Mouse (Mus musculus) kidney, postnatal 36 days (tissue): ENCODE measurements at regions not wholly inside any gene's neighbourhood (a gene's known extent, or its start where the extent isn't known, plus 50 kb on each side); places are given as distances from the start of the nearest gene placed in this dataset.

Experiments used
- DNase-seq, 2 experiments: peaks; one replicate each; pipeline ENCODE4 v3.0.0; 2021 to 2022; ENCODE audit warnings: mixed read lengths in 2 of 2

DNA sequence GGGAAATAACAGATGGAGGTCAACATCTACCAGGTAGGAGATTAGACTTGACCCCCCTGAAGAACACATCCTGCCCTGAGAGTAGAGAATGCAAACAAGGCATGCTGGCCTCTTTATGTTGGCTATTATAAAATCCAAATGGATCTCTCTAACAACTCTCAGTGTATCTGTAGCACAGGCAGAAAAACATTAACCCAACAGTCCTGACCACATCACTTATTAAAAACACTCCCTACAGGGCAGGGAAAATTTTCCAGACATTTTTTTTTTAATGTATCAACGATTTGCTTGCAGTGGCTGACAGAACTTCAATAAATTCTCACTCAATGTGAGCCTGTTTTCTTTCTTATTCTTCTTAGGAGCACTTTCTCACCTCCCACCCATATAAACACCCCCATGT lies 511.4 kb downstream of the Cdk5rap2 start:
- peak in 1 of 2 experiments; percentile 3 for DNase-seq

GRCm38 (mm10) chr4:69896111-69896510 lies 514.1 kb downstream of the Cdk5rap2 start:
- DNase-seq, result no peak

GRCm38 (mm10) chr4:69892829-69893175 lies 517.4 kb downstream of the Cdk5rap2 start:
- DNase-seq, result no peak

- peak; percentile 4 to 26 for DNase-seq
These were observed 518.1 kb downstream of the Cdk5rap2 start for GRCm38 (mm10) chr4:69891898-69892828.

DNA sequence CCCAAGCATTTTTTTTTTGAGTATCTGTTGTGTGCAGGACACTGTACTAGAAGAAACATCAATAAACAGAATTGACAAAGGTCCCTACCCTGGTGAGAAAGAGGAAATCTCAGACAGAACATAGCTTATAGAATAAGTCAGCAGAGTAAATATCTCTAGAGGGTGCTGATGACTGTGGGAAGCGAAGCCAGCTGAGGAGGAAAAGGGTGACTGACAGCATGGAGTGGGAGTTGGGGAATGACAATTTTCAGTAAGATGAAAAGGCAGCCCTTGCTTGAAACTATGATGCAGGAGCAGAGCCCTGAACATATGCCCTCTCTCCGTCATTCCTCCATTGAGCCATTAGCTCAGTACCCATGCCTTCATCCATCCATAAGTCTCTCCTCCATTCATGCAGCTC lies 519.6 kb downstream of the Cdk5rap2 start:
- no peak for DNase-seq

DNA sequence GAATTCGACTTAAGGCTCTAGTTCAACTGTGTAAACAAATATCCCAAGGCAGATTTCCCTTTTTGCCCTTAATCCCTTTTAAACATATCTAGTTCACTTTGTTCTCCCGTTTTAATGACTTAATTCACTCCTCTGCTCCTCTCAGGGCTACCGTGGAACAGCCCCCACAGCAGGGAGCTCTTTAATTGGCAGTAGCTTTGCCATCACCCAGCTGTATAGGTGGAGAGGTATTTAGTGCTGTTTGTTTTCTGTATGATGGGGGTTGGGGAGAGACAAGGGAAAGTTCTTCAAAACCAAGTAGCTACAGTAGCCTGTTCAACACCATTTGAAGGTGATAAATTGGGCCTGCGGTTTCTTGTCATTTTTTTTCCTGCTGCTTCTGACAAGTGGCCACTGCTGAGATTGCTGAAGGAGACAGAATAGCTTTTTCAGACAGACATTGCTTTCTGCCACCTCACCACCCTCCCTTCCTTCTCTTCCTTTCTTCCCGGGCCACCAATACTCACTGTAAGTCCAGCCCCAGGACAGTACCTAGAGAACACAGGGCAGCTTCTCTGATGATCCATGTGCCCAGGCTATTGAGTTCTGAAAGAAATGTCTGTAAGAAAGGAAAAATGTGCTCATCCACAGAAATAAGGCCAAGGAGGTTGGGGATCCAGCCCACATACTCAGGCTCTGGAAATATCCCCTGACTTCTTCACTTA lies 520.2 kb downstream of the Cdk5rap2 start:
- DNase-seq, result no peak

- DNase-seq, result no peak
These were observed 533.5 kb downstream of the Cdk5rap2 start for GRCm38 (mm10) chr4:69876734-69877133.

- no peak for DNase-seq
These were observed 539.6 kb downstream of the Cdk5rap2 start for GRCm38 (mm10) chr4:69870638-69871037.

DNA sequence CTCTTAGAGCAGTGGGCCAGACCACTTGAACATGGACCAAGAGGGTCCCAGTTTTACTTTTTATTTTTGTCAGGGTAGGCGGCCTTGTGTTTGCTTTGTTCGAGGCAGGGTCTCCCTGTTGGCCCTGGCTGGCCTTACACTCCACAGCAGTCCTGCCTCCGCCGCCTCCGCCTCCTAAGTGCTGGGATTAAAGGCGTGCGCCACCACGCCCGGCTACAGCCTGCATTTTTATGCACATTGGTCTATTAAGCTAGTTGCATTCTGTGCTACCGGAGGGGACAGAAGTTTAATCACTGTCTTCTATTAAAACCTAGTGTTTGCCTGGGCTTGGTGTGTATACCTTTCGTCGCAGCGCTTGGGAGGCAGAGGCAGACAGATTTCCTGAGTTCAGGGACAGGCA lies 555.2 kb downstream of the Cdk5rap2 start:
- no peak for DNase-seq

DNA sequence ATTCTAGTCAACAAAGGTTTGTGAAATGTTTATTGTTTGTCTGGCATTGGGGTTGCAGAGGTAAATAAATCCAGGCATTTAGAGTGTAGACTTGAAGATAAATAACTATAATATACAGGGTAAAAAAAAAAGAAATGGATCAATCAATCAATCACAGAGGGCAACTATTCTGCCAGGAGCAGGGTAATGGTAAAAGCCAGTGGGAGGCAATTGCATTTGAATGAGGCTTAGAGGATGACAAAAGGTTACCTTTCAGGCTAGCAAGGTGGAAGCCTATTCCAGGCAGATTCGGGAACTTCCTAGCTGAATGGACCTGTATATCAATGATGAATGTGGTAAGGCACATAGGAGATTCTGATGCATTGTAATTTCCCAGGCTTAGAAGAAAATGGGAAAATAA lies 557.6 kb downstream of the Cdk5rap2 start:
- DNase-seq, result no peak

- no peak for DNase-seq
These were observed 560.8 kb downstream of the Cdk5rap2 start for GRCm38 (mm10) chr4:69849423-69849822.

DNA sequence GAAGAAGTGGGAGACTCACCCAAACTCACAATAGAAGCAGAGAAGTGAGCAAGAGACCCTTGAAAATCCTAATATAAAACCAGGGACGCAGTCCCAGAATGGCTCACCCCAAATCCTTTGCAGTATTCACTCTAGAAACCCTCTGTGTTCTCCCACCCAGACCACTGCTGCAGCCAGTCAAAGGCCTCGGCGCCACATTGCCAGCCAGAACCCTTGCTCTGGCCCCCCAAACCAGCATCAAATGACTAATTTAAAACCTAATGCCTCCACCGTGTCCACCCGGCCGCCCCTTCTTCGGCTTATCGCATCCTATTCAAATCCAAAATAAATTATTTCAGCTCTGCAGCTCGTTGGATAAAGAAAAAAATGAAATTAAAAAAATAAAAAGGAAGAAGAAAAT lies 570.4 kb downstream of the Cdk5rap2 start:
- no peak for DNase-seq

- no peak for DNase-seq
These were observed 571.3 kb downstream of the Cdk5rap2 start for GRCm38 (mm10) chr4:69838940-69839339.

GRCm38 (mm10) chr4:69824903-69825268 lies 585.4 kb downstream of the Cdk5rap2 start:
- no peak for DNase-seq

GRCm38 (mm10) chr4:69824215-69824902 lies 585.9 kb downstream of the Cdk5rap2 start:
- DNase-seq, result no peak

DNA sequence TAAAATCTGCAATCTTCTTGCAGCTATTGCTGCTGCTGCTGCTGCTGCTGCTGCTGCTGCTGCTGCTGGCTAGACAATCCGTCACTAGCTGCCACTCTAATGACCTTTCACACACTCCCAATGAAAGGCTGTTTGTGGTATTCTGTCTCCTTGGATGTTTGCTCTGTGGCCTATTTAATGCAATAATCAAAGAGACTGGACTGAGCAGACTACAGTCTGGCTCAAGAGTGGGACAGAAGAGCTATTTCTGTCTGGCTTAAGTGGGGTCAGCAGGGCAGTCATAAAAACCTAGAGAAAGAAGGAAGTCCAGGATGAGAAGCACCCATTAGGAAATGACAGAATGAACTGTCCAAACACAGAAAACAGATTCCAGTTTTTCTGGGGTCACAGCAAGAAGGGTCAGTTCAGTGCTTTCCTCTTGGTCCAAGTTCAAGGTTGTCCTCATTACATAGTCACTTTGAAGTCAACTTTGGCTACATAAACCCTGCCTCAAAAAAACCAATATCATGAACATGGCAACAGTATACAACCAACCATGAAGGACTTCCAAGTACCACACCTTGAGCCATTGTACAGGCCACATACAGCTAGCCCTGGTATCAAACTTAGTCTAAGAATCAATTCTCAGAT lies 586.8 kb downstream of the Cdk5rap2 start:
- peak in 1 of 2 experiments; percentile 6 for DNase-seq

DNA sequence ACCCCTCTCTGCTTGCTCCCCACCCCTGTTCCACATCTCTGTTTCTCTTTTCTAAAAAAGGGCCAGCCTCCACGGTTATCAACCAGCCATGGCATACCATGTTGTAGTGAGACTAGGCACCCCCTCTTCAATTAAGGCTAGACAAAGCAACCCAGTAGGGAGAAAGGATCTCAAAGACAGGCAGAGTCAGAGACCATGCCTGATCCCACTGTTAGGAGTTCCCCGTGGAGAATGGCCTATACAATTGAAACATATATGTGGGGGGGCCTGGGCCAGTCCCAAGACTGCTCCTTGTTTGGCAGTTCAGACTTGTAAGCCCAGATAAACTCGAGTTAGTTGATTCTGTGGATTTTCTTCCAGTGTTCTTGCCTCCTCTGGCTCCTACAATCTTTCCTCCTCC lies 591.4 kb downstream of the Cdk5rap2 start:
- DNase-seq, result no peak

GRCm38 (mm10) chr4:69785481-69786050 lies 624.7 kb downstream of the Cdk5rap2 start:
- peak in 1 of 2 experiments; percentile 11 for DNase-seq

DNA sequence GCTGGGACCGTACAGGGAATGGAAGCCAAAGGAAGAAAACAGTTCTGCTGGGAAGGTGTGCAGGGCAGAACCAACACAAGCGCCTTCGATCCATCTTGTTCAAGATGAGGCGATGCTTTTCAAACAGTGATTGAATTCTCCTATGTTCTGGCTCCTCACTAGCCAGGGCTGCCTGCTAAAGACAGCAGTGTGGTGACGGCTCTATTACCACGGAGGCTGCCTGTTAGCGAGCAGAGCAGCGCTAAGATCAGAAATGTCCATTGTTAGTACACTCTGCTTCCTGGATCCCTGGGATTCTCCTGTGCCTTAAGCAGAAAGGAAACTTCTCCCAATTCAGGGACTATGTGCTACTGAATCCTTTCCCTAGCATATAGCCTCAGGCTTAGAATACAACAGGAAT lies 629.0 kb downstream of the Cdk5rap2 start:
- DNase-seq, result no peak

GRCm38 (mm10) chr4:69761841-69762240 lies 648.4 kb downstream of the Cdk5rap2 start:
- no peak for DNase-seq

DNA sequence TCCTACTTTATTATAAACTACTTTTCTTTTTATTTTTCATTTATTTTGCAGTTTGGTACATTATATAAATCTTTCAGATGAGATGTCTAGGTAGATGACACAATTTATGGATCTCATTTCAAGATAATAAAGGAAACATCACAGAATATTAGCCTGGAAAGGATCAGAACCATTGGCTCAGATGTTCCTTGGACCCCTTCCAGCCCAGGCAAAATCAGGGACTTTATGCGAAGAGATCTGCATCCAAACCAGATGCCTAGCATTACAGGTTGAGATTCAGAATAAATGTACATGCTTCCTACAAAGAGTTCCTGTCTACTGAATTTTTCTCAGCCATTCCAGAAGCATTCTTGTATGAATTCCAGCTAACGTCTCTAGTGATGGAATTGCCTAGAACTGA lies 650.6 kb downstream of the Cdk5rap2 start:
- DNase-seq, result no peak

- no peak for DNase-seq
These were observed 655.7 kb downstream of the Cdk5rap2 start for GRCm38 (mm10) chr4:69754567-69754966.

- no peak for DNase-seq
These were observed 657.2 kb downstream of the Cdk5rap2 start for GRCm38 (mm10) chr4:69753086-69753485.
